Mouse (Mus musculus) hindbrain, embryonic 11.5 days (tissue): ENCODE results near the gene Prpf38b. TPM values are rescaled to one million over a fixed set of nuclear protein-coding genes. Genes with fewer than 3 reads are reported as not detected.

Source experiments
- ATAC-seq: fragments of 200-750 bp; cut with Nextera tagmentation; 2 replicates; pipeline ENCODE4 v1.8.0; 2017; ENCODE audit warnings: mild to moderate bottlenecking, moderate TSS enrichment, moderate library complexity; ENCODE audit not compliant: low FRiP score
- DNase-seq: peaks from one replicate; pipeline ENCODE4 v3.0.0-alpha.2; 2015; ENCODE audit warnings: low spot score
- H3K27ac ChIP-seq: fragments of 300-500 bp; sonication (generic); 2 replicates; pipeline ENCODE4 v1.5.1; 2014; ENCODE audit warnings: mild to moderate bottlenecking, low read depth, low read length
- H3K27me3 ChIP-seq: fragments of 300-500 bp; sonication (generic); 2 replicates; pipeline ENCODE4 v1.6.1; 2014; ENCODE audit warnings: mild to moderate bottlenecking, low read length, moderate library complexity, mixed read lengths; ENCODE audit not compliant: control insufficient read depth, insufficient read depth
- H3K36me3 ChIP-seq: fragments of 300-500 bp; sonication (generic); 2 replicates; pipeline ENCODE4 v1.6.1; 2014; ENCODE audit warnings: mild to moderate bottlenecking, low read length, moderate library complexity, mixed read lengths; ENCODE audit not compliant: control insufficient read depth, insufficient read depth
- H3K4me1 ChIP-seq: fragments of 300-500 bp; sonication (generic); replicated peaks from 2 replicates; pipeline ENCODE4 v1.6.1; 2014; ENCODE audit warnings: low read length, mixed read lengths; ENCODE audit not compliant: control insufficient read depth, insufficient read depth
- H3K4me2 ChIP-seq: fragments of 300-500 bp; sonication (generic); replicated peaks from 2 replicates; pipeline ENCODE4 v1.6.1; 2014; ENCODE audit warnings: mild to moderate bottlenecking, low read depth, low read length
- H3K4me3 ChIP-seq: fragments of 300-500 bp; sonication (generic); 2 replicates; pipeline ENCODE4 v1.5.1; 2014; ENCODE audit warnings: low read depth, low read length
- H3K9ac ChIP-seq: fragments of 300-500 bp; sonication (generic); 2 replicates; pipeline ENCODE4 v1.6.1; 2014; ENCODE audit warnings: low read depth, low read length
- H3K9me3 ChIP-seq: fragments of 300-500 bp; sonication (generic); 2 replicates; pipeline ENCODE4 v1.6.1; 2016; ENCODE audit warnings: low read length; ENCODE audit not compliant: control insufficient read depth
- WGBS: fragments of 180-500 bp; shearing (Covaris S2); extraction: QIAGEN DNeasy Blood & Tissue Kit; methylation state at CpG from one replicate; pipeline ENCODE4 v1.1.7; 2014; 5-methylcytosine and 5-hydroxymethylcytosine counted together
- polyA plus RNA-seq: library from polyadenylated mRNA; unstranded; fragments of >200 nt; fragmentation: Nextera tagmentation; extraction: Ambion mirVana; gene quantifications from 2 replicates; pipeline ENCODE4 v1.2.1, GENCODE M21; 2014

The Prpf38b gene
- polyA plus RNA-seq, 1 experiment from 2014 or later, result 85.3 TPM

DNA sequence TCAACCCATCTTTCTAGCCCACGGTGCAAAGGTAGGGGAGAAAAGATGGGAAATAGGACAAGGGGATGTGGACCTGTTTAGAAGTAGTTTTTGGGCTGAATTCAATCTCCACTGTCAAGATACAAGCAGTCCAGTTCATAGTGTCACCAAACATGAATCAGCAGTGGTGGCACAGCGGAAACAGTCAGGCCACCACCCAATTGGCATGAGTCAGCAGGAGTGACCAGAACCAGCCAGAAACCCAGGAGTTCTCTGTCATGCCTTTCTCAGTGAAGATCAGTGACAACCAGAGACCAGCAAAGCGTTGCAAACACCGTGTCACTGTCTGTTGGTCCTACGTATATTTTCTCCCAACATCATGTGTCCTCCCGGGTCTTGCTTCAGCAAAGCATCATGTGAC, 22.0 kb upstream of the Prpf38b start:
- Histone ChIP-seq H3K36me3 (no peaks in the 10 kb centered on the region), H3K4me3 (no peak overlapping the region), H3K27ac (no peak overlapping the region), H3K27me3 (no peaks in the 10 kb centered on the region), H3K4me2 (no peak overlapping the region), H3K9me3 (no peaks in the 10 kb centered on the region), H3K4me1 (no peaks in the 10 kb centered on the region), H3K9ac (no peak overlapping the region)
- ATAC-seq (no peak), DNase-seq (no peak)
- WGBS, result 93% methylated on average over 6 of the region's 6 CpGs

DNA sequence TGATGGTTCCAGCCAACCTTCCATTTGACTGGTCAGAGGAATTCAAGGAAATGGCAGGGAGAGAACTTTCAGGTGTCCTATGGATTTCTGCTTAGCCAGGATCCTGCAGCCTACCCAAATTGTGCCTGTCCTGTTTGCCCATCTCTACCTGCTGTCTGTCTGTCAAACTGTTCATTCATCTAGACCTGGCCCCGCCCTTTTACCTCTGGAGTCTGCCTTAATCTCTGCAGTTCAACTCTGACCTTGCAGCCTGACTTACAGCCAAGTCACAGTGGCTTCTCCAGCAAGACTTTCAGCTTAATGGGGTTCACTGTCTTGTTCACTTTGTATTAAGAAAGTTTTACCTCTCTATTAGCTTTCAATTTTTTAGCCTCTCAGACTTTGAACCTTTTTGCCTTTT, 14.8 kb upstream of the Prpf38b start:
- 75% methylated on average over 1 of the region's 1 CpGs for WGBS
- H3K4me3 ChIP-seq, result no peak overlapping the region

DNA sequence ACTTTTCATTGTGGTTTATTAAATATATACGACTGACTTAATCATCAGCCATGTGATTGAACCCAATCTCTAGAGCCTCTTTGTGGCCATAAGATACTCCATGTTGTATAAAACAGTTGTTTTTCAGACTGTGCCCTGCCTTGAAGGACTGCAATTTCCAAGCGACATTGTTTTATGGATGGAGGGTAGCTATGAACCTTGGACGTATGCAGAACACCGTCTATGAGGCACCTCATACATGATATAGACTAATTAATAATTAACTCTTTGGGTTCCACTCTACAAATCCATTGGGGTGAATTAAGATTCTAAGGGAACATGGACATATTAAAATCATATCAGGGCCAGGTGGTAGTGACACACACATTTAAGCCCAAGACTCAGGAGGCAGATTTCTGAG, 14.2 kb upstream of the Prpf38b start:
- ATAC-seq, result no peak
- H3K9ac ChIP-seq, result no peak overlapping the region
- no peaks in the 10 kb centered on the region for H3K27me3 ChIP-seq
- no peak overlapping the region for H3K4me2 ChIP-seq
- H3K36me3 ChIP-seq, result no peaks in the 10 kb centered on the region
- no peaks in the 10 kb centered on the region for H3K4me1 ChIP-seq
- no peak overlapping the region for H3K4me3 ChIP-seq
- no peak overlapping the region for H3K27ac ChIP-seq
- no peak for DNase-seq
- WGBS, result 92% methylated on average over 4 of the region's 4 CpGs
- H3K9me3 ChIP-seq, result no peaks in the 10 kb centered on the region

More for the DNA sequence above, 14.8 kb upstream of the Prpf38b start:
- H3K36me3 ChIP-seq, result no peaks in the 10 kb centered on the region
- no peak overlapping the region for H3K27ac ChIP-seq
- DNase-seq, result no peak
- no peaks in the 10 kb centered on the region for H3K4me1 ChIP-seq
- no peak for ATAC-seq
- no peaks in the 10 kb centered on the region for H3K9me3 ChIP-seq
- H3K4me2 ChIP-seq, result no peak overlapping the region
- no peaks in the 10 kb centered on the region for H3K27me3 ChIP-seq
- no peak overlapping the region for H3K9ac ChIP-seq

DNA sequence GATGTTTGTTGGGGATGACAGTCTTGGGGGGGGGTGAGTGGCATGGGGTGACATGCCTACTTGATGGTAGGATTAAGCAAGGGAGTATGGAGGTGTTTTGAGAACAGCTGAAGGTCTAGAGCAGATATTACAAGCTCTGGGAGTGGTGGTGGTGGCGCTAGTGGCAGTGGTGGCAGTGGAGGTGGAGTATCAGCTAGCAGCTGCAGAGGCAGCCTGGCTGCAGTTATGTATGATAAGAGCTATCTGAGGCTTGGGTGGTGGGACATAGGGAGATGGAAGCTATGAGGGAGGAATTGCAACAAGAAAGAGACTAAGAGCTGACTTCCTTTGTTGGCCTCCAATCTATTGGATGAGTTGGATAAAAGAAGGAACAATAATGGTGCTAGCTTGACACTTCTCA, 10.3 kb upstream of the Prpf38b start:
- no peak overlapping the region for H3K4me3 ChIP-seq
- H3K9ac ChIP-seq, result no peak overlapping the region
- ATAC-seq, result no peak
- 83% methylated on average over 1 of the region's 1 CpGs for WGBS
- H3K27ac ChIP-seq, result no peak overlapping the region
- H3K9me3 ChIP-seq, result no peaks in the 10 kb centered on the region
- H3K4me2 ChIP-seq, result no peak overlapping the region
- no peaks in the 10 kb centered on the region for H3K36me3 ChIP-seq
- no peaks in the 10 kb centered on the region for H3K27me3 ChIP-seq
- no peak for DNase-seq
- no peaks in the 10 kb centered on the region for H3K4me1 ChIP-seq

DNA sequence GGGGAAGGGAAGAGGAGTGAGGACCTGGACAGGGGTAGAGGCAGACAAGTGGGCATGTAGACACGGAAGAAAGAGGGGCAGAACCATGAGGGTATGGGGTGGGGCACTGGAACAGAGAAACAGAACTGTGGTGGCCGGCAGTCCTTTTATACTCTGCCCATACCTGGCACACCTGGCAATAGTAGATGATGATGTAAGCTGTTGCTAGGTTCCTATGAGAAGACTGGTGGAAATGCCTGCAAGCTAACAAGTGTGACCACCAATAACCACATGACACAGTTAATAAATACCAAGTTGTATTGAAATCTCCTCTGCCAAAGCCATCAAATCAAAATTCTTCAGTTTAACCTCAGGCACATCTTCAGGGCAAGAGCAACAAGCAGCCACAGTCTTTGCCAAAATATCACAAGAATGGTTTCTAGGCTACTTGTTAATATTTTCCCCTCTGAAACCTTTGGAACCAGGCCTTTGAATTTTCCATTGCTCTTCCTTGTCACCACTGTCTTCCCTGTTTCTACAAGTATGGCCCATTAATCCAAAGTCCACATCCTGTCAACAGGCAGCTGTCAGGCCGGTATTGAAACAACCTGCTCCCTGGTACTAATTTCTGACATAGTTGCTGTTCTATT, 9.0 kb upstream of the Prpf38b start:
- no peak overlapping the region for H3K9ac ChIP-seq
- ATAC-seq, result no peak
- no peaks in the 10 kb centered on the region for H3K9me3 ChIP-seq
- H3K4me1 ChIP-seq, result no peaks in the 10 kb centered on the region
- 93% methylated on average over 3 of the region's 3 CpGs for WGBS
- no peak overlapping the region for H3K27ac ChIP-seq
- no peaks in the 10 kb centered on the region for H3K27me3 ChIP-seq
- no peak for DNase-seq
- H3K36me3 ChIP-seq, result no peaks in the 10 kb centered on the region
- no peak overlapping the region for H3K4me3 ChIP-seq
- no peak overlapping the region for H3K4me2 ChIP-seq

DNA sequence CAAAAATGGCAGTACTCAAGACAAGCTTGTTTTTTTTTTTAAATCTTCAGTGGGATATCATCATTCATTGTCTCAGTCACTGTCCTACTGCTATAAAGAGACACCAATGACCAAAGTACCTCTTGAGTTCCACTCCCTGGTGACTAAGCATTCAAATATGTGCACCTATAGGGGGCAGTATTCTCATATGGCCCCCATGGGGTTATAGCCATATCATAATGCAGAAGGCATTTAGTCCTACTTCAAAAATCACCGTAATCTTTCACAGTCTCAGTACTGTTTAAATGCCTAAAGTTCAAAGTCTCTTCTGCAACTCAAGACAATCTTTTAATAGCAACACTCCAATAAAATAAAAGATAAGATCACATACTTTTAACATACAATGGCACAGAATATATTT, 7.3 kb upstream of the Prpf38b start:
- H3K27ac ChIP-seq, result no peak overlapping the region
- DNase-seq (no peak), ATAC-seq (no peak)
- H3K4me1 ChIP-seq, result no peaks in the 10 kb centered on the region
- no peak overlapping the region for H3K4me2 ChIP-seq
- H3K27me3 ChIP-seq, result no peaks in the 10 kb centered on the region
- no peaks in the 10 kb centered on the region for H3K36me3 ChIP-seq
- 95% methylated on average over 1 of the region's 1 CpGs for WGBS
- H3K9me3 ChIP-seq, result no peaks in the 10 kb centered on the region
- no peak overlapping the region for H3K4me3 ChIP-seq
- H3K9ac ChIP-seq, result no peak overlapping the region

DNA sequence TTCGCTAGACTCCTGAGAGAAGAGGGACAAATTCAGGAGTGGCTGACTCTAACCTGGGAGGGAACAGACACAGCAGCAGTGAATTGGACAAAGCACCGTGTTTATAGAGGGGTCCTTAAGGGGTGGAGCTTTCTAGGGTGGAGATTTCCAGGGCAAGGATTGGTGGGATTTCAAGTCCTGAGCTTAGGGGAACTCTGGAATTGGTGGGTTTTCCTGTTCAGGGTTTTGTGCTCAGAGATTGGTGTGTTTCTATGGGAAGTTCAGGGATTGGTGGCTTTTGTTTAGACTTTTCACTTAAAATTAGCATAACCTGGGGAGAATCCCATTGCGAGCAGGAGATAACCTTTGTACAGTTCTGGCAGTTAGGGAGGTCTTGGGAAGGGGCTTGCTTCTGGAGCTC, 6.5 kb upstream of the Prpf38b start:
- ATAC-seq (no peak), DNase-seq (no peak)
- no peaks in the 10 kb centered on the region for H3K36me3 ChIP-seq
- no peaks in the 10 kb centered on the region for H3K9me3 ChIP-seq
- no peak overlapping the region for H3K27ac ChIP-seq
- no peak overlapping the region for H3K9ac ChIP-seq
- H3K4me1 ChIP-seq, result no peaks in the 10 kb centered on the region
- H3K27me3 ChIP-seq, result no peaks in the 10 kb centered on the region
- no peak overlapping the region for H3K4me2 ChIP-seq
- 63% methylated on average over 3 of the region's 3 CpGs for WGBS
- no peak overlapping the region for H3K4me3 ChIP-seq

DNA sequence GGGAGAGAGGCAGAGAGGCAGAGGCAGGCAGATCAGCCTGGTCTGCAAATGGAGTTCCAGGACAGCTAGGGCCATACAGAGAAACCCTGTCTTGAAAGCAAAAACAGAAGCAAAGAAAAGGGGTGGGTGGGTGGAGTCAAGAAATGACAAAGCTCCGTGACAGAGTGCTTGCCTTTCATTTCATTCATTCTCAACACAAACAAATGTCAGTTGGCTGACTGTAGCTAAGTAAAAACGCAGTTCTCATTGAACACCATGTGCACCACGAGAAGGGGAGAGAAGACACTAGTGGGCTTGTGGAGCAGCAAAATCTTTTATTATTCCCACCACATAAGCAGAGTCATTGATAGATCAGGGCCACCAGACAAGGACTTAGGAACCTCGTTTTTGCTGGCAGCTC, 5.3 kb upstream of the Prpf38b start:
- Histone ChIP-seq H3K36me3 (no peaks in the 10 kb centered on the region), H3K9ac (no peak overlapping the region), H3K4me2 (no peak overlapping the region), H3K4me3 (no peak overlapping the region), H3K27me3 (no peaks in the 10 kb centered on the region), H3K4me1 (no peaks in the 10 kb centered on the region), H3K27ac (no peak overlapping the region), H3K9me3 (no peaks in the 10 kb centered on the region)
- 48% methylated on average over 4 of the region's 4 CpGs for WGBS
- ATAC-seq, result no peak
- no peak for DNase-seq

DNA sequence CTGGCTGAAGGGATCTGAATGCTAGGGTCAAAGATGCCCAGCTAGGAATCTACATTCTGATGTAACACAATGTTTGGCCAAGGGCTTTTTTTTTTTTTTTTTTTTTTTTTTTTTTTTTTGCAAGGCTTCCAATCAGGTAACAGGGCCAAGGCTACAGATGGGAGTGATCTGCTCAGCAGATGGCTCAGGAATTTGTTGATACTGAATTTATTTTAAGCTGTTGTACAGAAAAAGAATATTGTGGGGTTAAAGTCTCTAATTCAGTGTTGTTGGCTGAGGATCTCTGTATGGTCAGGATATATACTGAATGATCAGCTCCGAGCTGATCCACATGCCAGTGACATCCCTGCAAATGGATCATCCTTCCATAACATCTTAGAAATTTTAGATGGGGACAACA, 4.5 kb upstream of the Prpf38b start:
- ATAC-seq (no peak), DNase-seq (no peak)
- no peak overlapping the region for H3K27ac ChIP-seq
- no peaks in the 10 kb centered on the region for H3K9me3 ChIP-seq
- H3K27me3 ChIP-seq, result no peaks in the 10 kb centered on the region
- WGBS, result 95% methylated on average over 1 of the region's 1 CpGs
- no peaks in the 10 kb centered on the region for H3K4me1 ChIP-seq
- H3K36me3 ChIP-seq, result no peaks in the 10 kb centered on the region
- no peak overlapping the region for H3K4me2 ChIP-seq
- H3K4me3 ChIP-seq, result no peak overlapping the region
- H3K9ac ChIP-seq, result no peak overlapping the region
